Mouse (Mus musculus) lung, embryonic 14.5 days (tissue): ENCODE data around the gene Mllt10. TPM values are rescaled to one million over a fixed set of nuclear protein-coding genes. Genes with fewer than 3 reads are reported as not detected.

Source experiments
- ATAC-seq: fragments of 200-750 bp; cut with Nextera tagmentation; 2 replicates; pipeline ENCODE4 v1.8.0; 2017; ENCODE audit warnings: mild to moderate bottlenecking, moderate TSS enrichment, moderate library complexity; ENCODE audit not compliant: insufficient read depth
- DNase-seq: peaks from one replicate; pipeline ENCODE4 v3.0.0-alpha.2; 2015
- H3K27ac ChIP-seq: fragments of 300-500 bp; sonication (generic); 2 replicates; pipeline ENCODE4 v1.5.1; 2014; ENCODE audit warnings: low read depth, mild to moderate bottlenecking, moderate library complexity
- H3K27me3 ChIP-seq: fragments of 300-500 bp; sonication (generic); 2 replicates; pipeline ENCODE4 v1.6.1; 2014; ENCODE audit warnings: low read length, control low read depth; ENCODE audit not compliant: insufficient read depth
- H3K36me3 ChIP-seq: fragments of 300-500 bp; sonication (generic); 2 replicates; pipeline ENCODE4 v1.6.1; 2014; ENCODE audit warnings: control low read depth; ENCODE audit not compliant: insufficient read depth
- H3K4me1 ChIP-seq: fragments of 300-500 bp; sonication (generic); 2 replicates; pipeline ENCODE4 v1.6.1; 2014; ENCODE audit warnings: antibody characterized with exemption, control low read depth; ENCODE audit not compliant: insufficient read depth
- H3K4me2 ChIP-seq: fragments of 300-500 bp; sonication (generic); 2 replicates; pipeline ENCODE4 v1.6.1; 2014; ENCODE audit warnings: mild to moderate bottlenecking
- H3K4me3 ChIP-seq: fragments of 300-500 bp; sonication (generic); 2 replicates; pipeline ENCODE4 v1.5.1; 2014; ENCODE audit warnings: low read depth, low read length
- H3K9ac ChIP-seq: fragments of 300-500 bp; sonication (generic); 2 replicates; pipeline ENCODE4 v1.6.1; 2014
- H3K9me3 ChIP-seq: fragments of 300-500 bp; sonication (generic); 2 replicates; pipeline ENCODE4 v1.6.1; 2016; ENCODE audit warnings: low read depth, low read length, control low read depth
- CTCF ChIP-seq: IDR thresholded peaks from 2 replicates; pipeline ENCODE4 v1.5.1; 2016; ENCODE audit warnings: antibody characterized with exemption, low read depth
- WGBS: fragments of 180-500 bp; shearing (Covaris S2); extraction: QIAGEN DNeasy Blood & Tissue Kit; methylation state at CpG from one replicate; pipeline ENCODE4 v1.1.7; 2014; 5-methylcytosine and 5-hydroxymethylcytosine counted together
- polyA plus RNA-seq: library from polyadenylated mRNA; unstranded; fragments of >200 nt; fragmentation: Nextera tagmentation; extraction: Ambion mirVana; gene quantifications from 2 replicates; pipeline ENCODE4 v1.2.1, GENCODE M21; 2014

The Mllt10 gene
- polyA plus RNA-seq, 1 experiment from 2014 or later, result 46.2 TPM

DNA sequence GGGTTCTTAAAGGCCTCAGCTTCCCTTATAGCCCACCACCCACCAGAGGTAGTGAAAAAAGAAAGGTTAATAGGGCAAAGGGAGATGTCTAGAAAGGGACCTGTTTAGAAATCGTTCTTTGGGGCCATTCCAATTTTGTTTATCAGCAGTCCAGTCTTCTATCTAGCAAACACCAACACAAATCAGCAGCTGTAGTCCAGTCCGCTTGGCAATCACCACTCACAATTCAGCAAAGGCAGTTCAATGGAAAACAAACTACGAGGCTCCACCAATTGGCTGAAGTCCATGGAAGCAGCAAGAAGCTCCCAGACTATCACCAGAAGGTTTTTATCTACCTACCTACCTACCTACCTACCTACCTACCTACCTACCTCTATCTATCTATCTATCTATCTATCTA, 101.1 kb downstream of the Mllt10 start:
- ATAC-seq (no peak), DNase-seq (no peak)
- Histone ChIP-seq H3K4me2 (no peak overlapping the region), H3K4me1 (no peaks in the 10 kb centered on the region), H3K27me3 (no peaks in the 10 kb centered on the region), H3K36me3 (peaks cover 34% of the 10 kb centered on the region; the same call in 1 of the 2 replicates), H3K9ac (no peak overlapping the region), H3K9me3 (no peaks in the 10 kb centered on the region), H3K4me3 (no peak overlapping the region), H3K27ac (no peak overlapping the region)
- TF ChIP-seq CTCF, result no peak
- 88% methylated on average over 3 of the region's 3 CpGs for WGBS

DNA sequence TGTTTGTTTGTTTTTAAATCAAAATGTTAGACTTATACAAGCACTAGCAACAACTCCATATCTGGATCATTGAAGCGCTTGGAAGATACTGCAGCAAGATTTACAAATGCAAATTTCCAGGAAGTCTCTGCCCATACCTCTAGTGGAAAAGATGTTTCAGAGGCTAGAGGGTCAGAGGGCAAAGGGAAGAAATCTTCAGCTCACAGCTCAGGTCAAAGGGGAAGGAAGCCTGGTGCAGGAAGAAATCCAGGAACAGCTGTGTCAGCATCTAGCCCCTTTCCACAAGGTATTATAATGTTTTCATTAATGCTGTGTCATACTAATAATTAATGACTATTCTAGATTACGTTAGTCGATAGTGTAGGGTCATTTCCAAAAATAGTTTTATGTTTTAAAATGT, 104.4 kb downstream of the Mllt10 start:
- Histone ChIP-seq H3K9ac (no peak overlapping the region), H3K27ac (no peak overlapping the region), H3K9me3 (no peaks in the 10 kb centered on the region), H3K4me1 (no peaks in the 10 kb centered on the region), H3K4me2 (no peak overlapping the region), H3K27me3 (no peaks in the 10 kb centered on the region), H3K36me3 (peaks cover 38% of the 10 kb centered on the region), H3K4me3 (no peak overlapping the region)
- DNase-seq, result no peak
- WGBS, result 69% methylated on average over 3 of the region's 3 CpGs
- no peak for TF ChIP-seq CTCF
- ATAC-seq, result no peak

DNA sequence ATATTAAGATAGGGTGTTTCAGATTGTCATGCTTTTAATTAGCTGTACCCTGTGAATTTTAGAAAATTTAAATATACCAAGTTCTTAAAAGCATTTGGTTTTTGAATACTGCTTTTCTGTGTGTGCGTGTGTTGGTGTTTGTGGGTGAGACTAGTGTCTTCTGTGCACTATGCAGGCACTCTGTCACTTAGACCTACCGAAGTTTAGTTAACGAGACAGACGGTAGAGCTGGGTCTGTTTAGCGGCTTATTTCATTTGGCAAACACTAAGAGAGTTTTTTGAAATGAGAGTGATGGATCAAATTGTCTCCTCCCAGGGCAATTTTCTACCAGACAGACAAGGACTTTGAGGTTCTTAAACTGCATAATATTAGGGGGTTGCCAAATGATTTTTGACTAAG, 106.0 kb downstream of the Mllt10 start:
- Histone ChIP-seq H3K36me3 (peaks cover 30% of the 10 kb centered on the region), H3K4me1 (no peaks in the 10 kb centered on the region), H3K27ac (no peak overlapping the region), H3K27me3 (no peaks in the 10 kb centered on the region), H3K9me3 (no peaks in the 10 kb centered on the region), H3K4me3 (no peak overlapping the region), H3K4me2 (no peak overlapping the region), H3K9ac (no peak overlapping the region)
- no peak for ATAC-seq
- 85% methylated on average over 5 of the region's 5 CpGs for WGBS
- DNase-seq, result no peak
- no peak for TF ChIP-seq CTCF

DNA sequence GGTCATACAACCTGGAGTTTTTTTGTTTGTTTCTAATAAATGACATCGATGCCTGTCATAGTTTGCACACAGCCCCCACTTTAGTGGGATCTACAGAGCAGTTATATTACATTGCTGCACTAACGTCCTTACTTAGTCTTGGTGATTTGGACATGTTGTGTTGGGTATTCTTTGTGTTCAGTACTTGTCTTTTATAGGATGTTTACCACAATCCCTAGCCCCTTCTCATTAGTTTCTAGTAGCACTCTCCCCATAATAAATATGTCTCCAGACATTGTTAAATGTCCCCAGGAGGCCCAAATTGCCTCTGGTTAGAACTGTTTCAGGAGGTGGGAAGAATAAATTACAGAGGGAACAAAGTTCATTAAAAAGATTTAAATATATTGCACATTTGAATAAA, 110.5 kb downstream of the Mllt10 start:
- no peak overlapping the region for H3K4me2 ChIP-seq
- no peak for TF ChIP-seq CTCF
- DNase-seq (no peak), ATAC-seq (no peak)
- peaks cover 27% of the 10 kb centered on the region for H3K36me3 ChIP-seq
- no peak overlapping the region for H3K4me3 ChIP-seq
- no peaks in the 10 kb centered on the region for H3K27me3 ChIP-seq
- WGBS, result 88% methylated on average over 2 of the region's 2 CpGs
- no peak overlapping the region for H3K9ac ChIP-seq
- no peaks in the 10 kb centered on the region for H3K4me1 ChIP-seq
- no peaks in the 10 kb centered on the region for H3K9me3 ChIP-seq
- H3K27ac ChIP-seq, result no peak overlapping the region

DNA sequence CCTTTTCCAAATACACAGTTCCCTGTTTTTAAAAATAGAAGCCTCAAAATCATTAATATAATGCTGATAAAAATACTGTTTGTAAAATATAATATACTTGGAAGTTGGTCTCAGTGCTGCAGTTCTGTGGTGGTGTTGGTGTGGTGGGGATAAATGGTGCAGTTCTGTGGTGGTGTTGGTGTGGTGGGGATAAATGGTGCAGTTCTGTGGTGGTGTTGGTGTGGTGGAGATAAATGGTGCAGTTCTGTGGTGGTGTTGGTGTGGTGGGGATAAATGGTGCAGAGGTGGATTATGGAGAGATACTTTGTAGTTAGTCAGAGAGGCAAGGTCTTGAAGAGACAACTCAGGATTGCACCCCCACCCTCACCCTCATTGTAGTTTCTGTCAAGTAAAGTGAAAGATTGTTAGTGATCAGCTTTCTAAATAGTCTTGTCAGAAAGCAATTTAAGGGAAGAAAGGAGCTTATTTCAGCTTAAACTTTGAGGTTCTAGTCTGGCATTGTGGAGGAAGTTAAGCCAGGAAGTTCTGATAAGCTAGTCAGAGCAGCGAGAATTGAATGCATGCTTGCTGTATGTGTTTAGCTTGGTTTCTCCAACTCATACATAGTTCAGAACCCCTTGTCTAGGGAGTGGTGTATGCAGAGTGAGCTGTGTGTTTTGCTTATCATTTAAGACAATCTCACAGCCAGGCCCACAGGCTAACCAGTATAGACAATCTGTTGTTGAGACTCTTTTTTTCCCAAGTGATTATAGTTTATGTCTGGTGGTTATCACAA, 114.3 kb downstream of the Mllt10 start:
- WGBS, result 49% methylated on average over 1 of the region's 1 CpGs
- DNase-seq (no peak), ATAC-seq (no peak)
- no peak overlapping the region for H3K9ac ChIP-seq
- no peak overlapping the region for H3K27ac ChIP-seq
- no peak overlapping the region for H3K4me2 ChIP-seq
- no peaks in the 10 kb centered on the region for H3K9me3 ChIP-seq
- no peaks in the 10 kb centered on the region for H3K27me3 ChIP-seq
- no peaks in the 10 kb centered on the region for H3K4me1 ChIP-seq
- no peak for TF ChIP-seq CTCF
- H3K4me3 ChIP-seq, result no peak overlapping the region
- peaks cover 29% of the 10 kb centered on the region for H3K36me3 ChIP-seq

DNA sequence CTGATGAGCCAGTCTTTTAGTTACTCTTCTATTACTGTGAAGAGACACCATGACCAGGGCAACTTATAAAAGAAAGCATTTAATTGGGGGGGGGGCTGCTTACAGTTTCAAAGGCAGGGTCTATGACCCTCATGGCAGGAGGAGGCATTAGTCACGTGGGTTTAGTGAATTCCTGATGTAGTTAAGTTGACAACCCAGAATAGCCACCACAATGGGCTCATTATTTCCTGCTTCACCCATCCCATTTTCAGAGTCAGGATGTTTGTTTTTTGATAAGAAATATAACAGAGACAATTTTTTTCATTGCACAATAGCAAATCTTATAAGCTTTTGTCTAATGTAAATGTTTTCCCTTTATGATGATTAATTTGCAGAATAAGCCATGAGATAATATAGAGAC, 120.2 kb downstream of the Mllt10 start:
- no peak for TF ChIP-seq CTCF
- Histone ChIP-seq H3K36me3 (peaks cover 51% of the 10 kb centered on the region), H3K27me3 (no peaks in the 10 kb centered on the region), H3K4me1 (no peaks in the 10 kb centered on the region), H3K27ac (no peak overlapping the region), H3K4me2 (no peak overlapping the region), H3K4me3 (no peak overlapping the region), H3K9me3 (no peaks in the 10 kb centered on the region), H3K9ac (no peak overlapping the region)
- no peak for DNase-seq
- 32% methylated on average over 1 of the region's 1 CpGs for WGBS
- no peak for ATAC-seq

DNA sequence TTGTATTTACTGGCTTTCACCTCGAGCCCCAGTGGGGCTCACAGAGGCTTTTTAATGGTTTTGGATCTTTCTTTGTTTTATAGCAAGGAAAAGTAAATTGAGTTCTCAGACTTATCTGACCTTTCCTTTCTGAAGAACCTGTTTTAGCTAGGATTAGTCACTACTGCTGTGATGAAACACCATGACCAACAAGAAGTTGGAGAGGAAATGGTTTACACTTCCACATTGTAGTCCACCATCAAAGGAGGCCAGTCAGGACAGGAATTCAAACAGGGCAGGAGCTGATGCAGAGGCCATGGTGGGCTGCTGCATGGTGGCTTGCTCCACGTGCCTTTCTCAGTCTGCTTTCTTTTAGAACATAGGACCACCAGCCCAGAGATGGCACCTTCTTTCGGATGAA, 121.2 kb downstream of the Mllt10 start:
- H3K4me2 ChIP-seq, result no peak overlapping the region
- no peaks in the 10 kb centered on the region for H3K4me1 ChIP-seq
- ATAC-seq (no peak), DNase-seq (no peak)
- peaks cover 56% of the 10 kb centered on the region for H3K36me3 ChIP-seq
- no peak overlapping the region for H3K9ac ChIP-seq
- WGBS, result 79% methylated on average over 3 of the region's 3 CpGs
- H3K4me3 ChIP-seq, result no peak overlapping the region
- H3K27me3 ChIP-seq, result no peaks in the 10 kb centered on the region
- no peaks in the 10 kb centered on the region for H3K9me3 ChIP-seq
- no peak overlapping the region for H3K27ac ChIP-seq
- no peak for TF ChIP-seq CTCF
